Mouse (Mus musculus): Measurements from ENCODE around the gene Mlxipl. TPM values are rescaled to one million over a fixed set of nuclear protein-coding genes. Genes with fewer than 3 reads are reported as not detected.

The Mlxipl gene
- polyA plus RNA-seq, 1 experiment from 2014 or later: 0.58 TPM

- ATAC-seq (ENCODE audit: low FRiP score, low read depth): no peak
- H3K36me3 ChIP-seq: peaks cover 76% of the 10 kb centered on the region
- no peak overlapping the region for H3K9ac ChIP-seq
Observed at GRCm38 (mm10) chr5:135178523-135178922, 88.8 kb downstream of the Mlxipl start.

GRCm38 (mm10) chr5:135178996-135179395, 89.3 kb downstream of the Mlxipl start:
- no peak overlapping the region for H3K27ac ChIP-seq
- no peaks in the 10 kb centered on the region for H3K9me3 ChIP-seq
- WGBS: 89% methylated on average over 4 of the region's 4 CpGs
- ATAC-seq (ENCODE audit: low FRiP score, low read depth): no peak
- H3K4me2 ChIP-seq (replicated peaks): no peak overlapping the region
- H3K4me1 ChIP-seq: no peaks in the 10 kb centered on the region
- H3K27me3 ChIP-seq (replicated peaks): no peaks in the 10 kb centered on the region
- no peak overlapping the region for H3K4me3 ChIP-seq
- H3K36me3 ChIP-seq: peaks cover 72% of the 10 kb centered on the region
- no peak overlapping the region for H3K9ac ChIP-seq

More at GRCm38 (mm10) chr5:135178523-135178922, 88.8 kb downstream of the Mlxipl start:
- Histone ChIP-seq H3K4me1 (no peaks in the 10 kb centered on the region), H3K4me3 (no peak overlapping the region), H3K4me2 (replicated peaks) (no peak overlapping the region), H3K27ac (no peak overlapping the region), H3K9me3 (no peaks in the 10 kb centered on the region), H3K27me3 (replicated peaks) (no peaks in the 10 kb centered on the region)
- WGBS: 81% methylated on average over 3 of the region's 3 CpGs

- Histone ChIP-seq H3K36me3 (peaks cover 67% of the 10 kb centered on the region), H3K27ac (no peak overlapping the region), H3K4me2 (replicated peaks) (no peak overlapping the region), H3K9me3 (no peaks in the 10 kb centered on the region), H3K9ac (no peak overlapping the region), H3K27me3 (replicated peaks) (no peaks in the 10 kb centered on the region), H3K4me3 (no peak overlapping the region), H3K4me1 (no peaks in the 10 kb centered on the region)
- ATAC-seq (ENCODE audit: low FRiP score, low read depth): no peak
- 95% methylated on average over 7 of the region's 7 CpGs for WGBS
Observed at GRCm38 (mm10) chr5:135179616-135180015, 89.9 kb downstream of the Mlxipl start.

GRCm38 (mm10) chr5:135180796-135181195, 91.1 kb downstream of the Mlxipl start:
- Histone ChIP-seq H3K9ac (no peak overlapping the region), H3K27me3 (replicated peaks) (no peaks in the 10 kb centered on the region), H3K36me3 (peaks cover 58% of the 10 kb centered on the region), H3K4me3 (no peak overlapping the region), H3K4me2 (replicated peaks) (no peak overlapping the region), H3K9me3 (no peaks in the 10 kb centered on the region), H3K27ac (no peak overlapping the region), H3K4me1 (no peaks in the 10 kb centered on the region)
- WGBS: 92% methylated on average over 14 of the region's 14 CpGs
- no peak for ATAC-seq (ENCODE audit: low FRiP score, low read depth)

- Histone ChIP-seq H3K27me3 (replicated peaks) (no peaks in the 10 kb centered on the region), H3K36me3 (peaks cover 54% of the 10 kb centered on the region), H3K27ac (no peak overlapping the region), H3K4me3 (no peak overlapping the region), H3K9me3 (no peaks in the 10 kb centered on the region), H3K4me2 (replicated peaks) (no peak overlapping the region), H3K9ac (no peak overlapping the region), H3K4me1 (no peaks in the 10 kb centered on the region)
- WGBS: 71% methylated on average over 6 of the region's 6 CpGs
- no peak for ATAC-seq (ENCODE audit: low FRiP score, low read depth)
Observed at GRCm38 (mm10) chr5:135181776-135182175, 92.1 kb downstream of the Mlxipl start.

- no peaks in the 10 kb centered on the region for H3K27me3 ChIP-seq (replicated peaks)
- H3K4me2 ChIP-seq (replicated peaks): no peak overlapping the region
- no peak overlapping the region for H3K27ac ChIP-seq
- H3K4me1 ChIP-seq: no peaks in the 10 kb centered on the region
- H3K9ac ChIP-seq: no peak overlapping the region
- H3K4me3 ChIP-seq: no peak overlapping the region
- no peak for ATAC-seq (ENCODE audit: low FRiP score, low read depth)
- peaks cover 39% of the 10 kb centered on the region for H3K36me3 ChIP-seq
- 68% methylated on average over 8 of the region's 8 CpGs for WGBS
- H3K9me3 ChIP-seq: no peaks in the 10 kb centered on the region
Observed at GRCm38 (mm10) chr5:135183131-135183861, 93.6 kb downstream of the Mlxipl start.

GRCm38 (mm10) chr5:135185016-135185415, 95.3 kb downstream of the Mlxipl start:
- Histone ChIP-seq H3K36me3 (peaks cover 32% of the 10 kb centered on the region), H3K9ac (no peak overlapping the region), H3K27me3 (replicated peaks) (no peaks in the 10 kb centered on the region), H3K9me3 (no peaks in the 10 kb centered on the region), H3K4me2 (replicated peaks) (no peak overlapping the region), H3K4me3 (no peak overlapping the region), H3K27ac (no peak overlapping the region), H3K4me1 (peaks cover 16% of the 10 kb centered on the region)
- ATAC-seq (ENCODE audit: low FRiP score, low read depth): no peak
- WGBS: 95% methylated on average over 3 of the region's 3 CpGs

- WGBS: 34% methylated on average over 3 of the region's 3 CpGs
- Histone ChIP-seq H3K4me1 (peaks cover 18% of the 10 kb centered on the region), H3K36me3 (peaks cover 26% of the 10 kb centered on the region), H3K4me2 (replicated peaks) (no peak overlapping the region), H3K27ac (no peak overlapping the region), H3K9me3 (no peaks in the 10 kb centered on the region), H3K27me3 (replicated peaks) (no peaks in the 10 kb centered on the region), H3K9ac (no peak overlapping the region), H3K4me3 (no peak overlapping the region)
- no peak for ATAC-seq (ENCODE audit: low FRiP score, low read depth)
Observed at GRCm38 (mm10) chr5:135185596-135185995, 95.9 kb downstream of the Mlxipl start.

- peak overlapping the region; percentile 70 for H3K4me2 ChIP-seq (replicated peaks)
- H3K27ac ChIP-seq: peak overlapping the region; percentile 87
- WGBS: 24% methylated on average over 10 of the region's 10 CpGs
- H3K27me3 ChIP-seq (replicated peaks): no peaks in the 10 kb centered on the region
- peak overlapping the region; percentile 97 for H3K4me3 ChIP-seq
- 0 out of 2 replicates have a peak, but pooled peaks have one; percentile 3 for ATAC-seq (ENCODE audit: low FRiP score, low read depth)
- H3K4me1 ChIP-seq: peaks cover 18% of the 10 kb centered on the region
- no peaks in the 10 kb centered on the region for H3K9me3 ChIP-seq
- H3K9ac ChIP-seq: peak overlapping the region; percentile 97
- H3K36me3 ChIP-seq: peaks cover 20% of the 10 kb centered on the region
Observed at GRCm38 (mm10) chr5:135186231-135186620, 96.5 kb downstream of the Mlxipl start.

- peak within 1 kb of the TSS; percentile 95 for H3K27ac ChIP-seq
- H3K4me1 ChIP-seq: peaks cover 18% of the 10 kb centered on the region
- under 1% methylated on average over 57 of the region's 57 CpGs for WGBS
- H3K4me3 ChIP-seq: peak within 1 kb of the TSS; percentile 97
- no peaks in the 10 kb centered on the region for H3K27me3 ChIP-seq (replicated peaks)
- ATAC-seq (ENCODE audit: low FRiP score, low read depth): peak; percentile 96
- peak within 1 kb of the TSS; percentile 97 for H3K9ac ChIP-seq
- H3K9me3 ChIP-seq: no peaks in the 10 kb centered on the region
- peaks cover 16% of the 10 kb centered on the region for H3K36me3 ChIP-seq
- H3K4me2 ChIP-seq (replicated peaks): peak within 1 kb of the TSS; percentile 70
Observed at GRCm38 (mm10) chr5:135186621-135187348, 97.1 kb downstream of the Mlxipl start, which contains the start of gene Baz1b. Baz1b (plus strand) TSS chr5:135187264.

- Histone ChIP-seq H3K4me3 (peak overlapping the region; percentile 97), H3K4me1 (peaks cover 19% of the 10 kb centered on the region), H3K9me3 (no peaks in the 10 kb centered on the region), H3K36me3 (peaks cover 8% of the 10 kb centered on the region), H3K4me2 (replicated peaks) (peak overlapping the region; percentile 70), H3K9ac (peak overlapping the region; percentile 97), H3K27me3 (replicated peaks) (no peaks in the 10 kb centered on the region), H3K27ac (peak overlapping the region; percentile 95)
- peak; percentile 72 for ATAC-seq (ENCODE audit: low FRiP score, low read depth)
- WGBS: under 1% methylated on average over 101 of the region's 102 CpGs
Observed at GRCm38 (mm10) chr5:135187349-135188213, 97.9 kb downstream of the Mlxipl start.

Measured in neural tube, embryonic 12.5 days (tissue).